Mouse (Mus musculus) midbrain, embryonic 11.5 days (tissue): ENCODE measurements at regions not wholly inside any gene's neighbourhood (a gene's known extent, or its start where the extent isn't known, plus 50 kb on each side); places are given as distances from the start of the nearest gene placed in this dataset.
A peak's percentile ranks its signal among the peaks of the same experiment; 100 is the strongest.

Experiments
- ATAC-seq: fragments of 200-750 bp; cut with Nextera tagmentation; 2 replicates; pipeline ENCODE4 v1.8.0; 2017; ENCODE audit warnings: moderate TSS enrichment, moderate library complexity; ENCODE audit not compliant: low FRiP score
- DNase-seq: peaks from one replicate; pipeline ENCODE4 v3.0.0; 2015; ENCODE audit warnings: low spot score; ENCODE audit errors: missing footprints
- H3K27ac ChIP-seq: fragments of 300-500 bp; sonication (generic); 2 replicates; pipeline ENCODE4 v1.5.1; 2014; ENCODE audit warnings: low read depth, low read length
- H3K27me3 ChIP-seq: fragments of 300-500 bp; sonication (generic); 2 replicates; pipeline ENCODE4 v1.6.1; 2014; ENCODE audit warnings: mild to moderate bottlenecking, low read length, moderate library complexity, mixed read lengths; ENCODE audit not compliant: control insufficient read depth, insufficient read depth
- H3K36me3 ChIP-seq: fragments of 300-500 bp; sonication (generic); 2 replicates; pipeline ENCODE4 v1.6.1; 2014; ENCODE audit warnings: mild to moderate bottlenecking, low read length, moderate library complexity, mixed read lengths; ENCODE audit not compliant: control insufficient read depth, insufficient read depth
- H3K4me1 ChIP-seq: fragments of 300-500 bp; sonication (generic); 2 replicates; pipeline ENCODE4 v1.6.1; 2014; ENCODE audit warnings: low read length; ENCODE audit not compliant: control insufficient read depth, insufficient read depth
- H3K4me2 ChIP-seq: fragments of 300-500 bp; sonication (generic); 2 replicates; pipeline ENCODE4 v1.6.1; 2014; ENCODE audit warnings: mild to moderate bottlenecking, moderate library complexity
- H3K4me3 ChIP-seq: fragments of 300-500 bp; sonication (generic); 2 replicates; pipeline ENCODE4 v1.5.1; 2014; ENCODE audit warnings: low read depth, low read length
- H3K9ac ChIP-seq: fragments of 300-500 bp; sonication (generic); 2 replicates; pipeline ENCODE4 v1.6.1; 2014; ENCODE audit warnings: low read length
- H3K9me3 ChIP-seq: fragments of 300-500 bp; sonication (generic); 2 replicates; pipeline ENCODE4 v1.6.1; 2016; ENCODE audit warnings: low read length; ENCODE audit not compliant: control insufficient read depth
- WGBS: fragments of 180-500 bp; shearing (Covaris S2); extraction: QIAGEN DNeasy Blood & Tissue Kit; methylation state at CpG from one replicate; pipeline ENCODE4 v1.1.7; 2014; 5-methylcytosine and 5-hydroxymethylcytosine counted together

- H3K9me3 ChIP-seq: no peaks in the 10 kb centered on the region
- H3K4me3 ChIP-seq: no peak overlapping the region
- DNase-seq (no peak), ATAC-seq (no peak)
- 73% methylated on average over 2 of the region's 2 CpGs for WGBS
- H3K9ac ChIP-seq: no peak overlapping the region
- H3K4me2 ChIP-seq: no peak overlapping the region
- no peaks in the 10 kb centered on the region for H3K36me3 ChIP-seq
- H3K4me1 ChIP-seq: peaks cover 3% of the 10 kb centered on the region; the same call in 1 of the 2 replicates
- no peak overlapping the region for H3K27ac ChIP-seq
- 0 out of 2 replicates have a peak, but pooled peaks cover 2% of the 10 kb centered on the region for H3K27me3 ChIP-seq
Observed at GRCm38 (mm10) chr1:77947894-77948293, 249.0 kb downstream of the Pax3 start.

- Histone ChIP-seq H3K4me1 (peaks cover 3% of the 10 kb centered on the region; the same call in 1 of the 2 replicates), H3K27ac (no peak overlapping the region), H3K9me3 (no peaks in the 10 kb centered on the region), H3K4me2 (no peak overlapping the region), H3K9ac (no peak overlapping the region), H3K4me3 (no peak overlapping the region), H3K27me3 (0 out of 2 replicates have a peak, but pooled peaks cover 2% of the 10 kb centered on the region), H3K36me3 (no peaks in the 10 kb centered on the region)
- DNase-seq (no peak), ATAC-seq (no peak)
- 68% methylated on average over 2 of the region's 2 CpGs for WGBS
Observed at GRCm38 (mm10) chr1:77944327-77944645, 252.6 kb downstream of the Pax3 start.

GRCm38 (mm10) chr1:77943633-77944326 lies 253.2 kb downstream of the Pax3 start:
- Histone ChIP-seq H3K9ac (no peak overlapping the region), H3K4me1 (peaks cover 3% of the 10 kb centered on the region; the same call in 1 of the 2 replicates), H3K27me3 (no peaks in the 10 kb centered on the region), H3K9me3 (no peaks in the 10 kb centered on the region), H3K27ac (no peak overlapping the region), H3K36me3 (no peaks in the 10 kb centered on the region), H3K4me3 (no peak overlapping the region), H3K4me2 (no peak overlapping the region)
- DNase-seq (no peak), ATAC-seq (no peak)
- 59% methylated on average over 14 of the region's 14 CpGs for WGBS

- DNase-seq: peak; percentile 93
Observed at GRCm38 (mm10) chr1:77943101-77943500, 253.8 kb downstream of the Pax3 start.

GRCm38 (mm10) chr1:77933095-77933766 lies 263.7 kb downstream of the Pax3 start:
- H3K27ac ChIP-seq: no peak overlapping the region
- no peak overlapping the region for H3K4me2 ChIP-seq
- DNase-seq: no peak
- H3K4me3 ChIP-seq: no peak overlapping the region
- H3K27me3 ChIP-seq: no peaks in the 10 kb centered on the region
- ATAC-seq: no peak
- H3K9ac ChIP-seq: no peak overlapping the region
- no peaks in the 10 kb centered on the region for H3K9me3 ChIP-seq
- no peaks in the 10 kb centered on the region for H3K36me3 ChIP-seq
- no peaks in the 10 kb centered on the region for H3K4me1 ChIP-seq
- 87% methylated on average over 6 of the region's 6 CpGs for WGBS

More at GRCm38 (mm10) chr1:77943101-77943500, 253.8 kb downstream of the Pax3 start:
- no peak overlapping the region for H3K4me2 ChIP-seq
- no peak overlapping the region for H3K27ac ChIP-seq
- no peak overlapping the region for H3K4me3 ChIP-seq
- H3K36me3 ChIP-seq: no peaks in the 10 kb centered on the region
- WGBS: 4% methylated on average over 5 of the region's 5 CpGs
- no peaks in the 10 kb centered on the region for H3K9me3 ChIP-seq
- H3K4me1 ChIP-seq: peaks cover 3% of the 10 kb centered on the region; the same call in 1 of the 2 replicates
- no peaks in the 10 kb centered on the region for H3K27me3 ChIP-seq
- no peak for ATAC-seq
- no peak overlapping the region for H3K9ac ChIP-seq

- Histone ChIP-seq H3K27me3 (no peaks in the 10 kb centered on the region), H3K4me3 (no peak overlapping the region), H3K36me3 (no peaks in the 10 kb centered on the region), H3K27ac (no peak overlapping the region), H3K4me1 (no peaks in the 10 kb centered on the region), H3K9ac (no peak overlapping the region), H3K9me3 (no peaks in the 10 kb centered on the region), H3K4me2 (no peak overlapping the region)
- ATAC-seq (no peak), DNase-seq (no peak)
- 85% methylated on average over 5 of the region's 5 CpGs for WGBS
Observed at GRCm38 (mm10) chr1:77932226-77932625, 264.7 kb downstream of the Pax3 start.

GRCm38 (mm10) chr1:77930661-77931060 lies 266.3 kb downstream of the Pax3 start:
- Histone ChIP-seq H3K4me2 (no peak overlapping the region), H3K9ac (no peak overlapping the region), H3K36me3 (no peaks in the 10 kb centered on the region), H3K9me3 (no peaks in the 10 kb centered on the region), H3K4me1 (no peaks in the 10 kb centered on the region), H3K27me3 (no peaks in the 10 kb centered on the region), H3K27ac (no peak overlapping the region), H3K4me3 (no peak overlapping the region)
- WGBS: 88% methylated on average over 6 of the region's 6 CpGs
- DNase-seq (no peak), ATAC-seq (no peak)

GRCm38 (mm10) chr1:77929552-77929951 lies 267.4 kb downstream of the Pax3 start:
- no peaks in the 10 kb centered on the region for H3K4me1 ChIP-seq
- no peak overlapping the region for H3K4me2 ChIP-seq
- H3K36me3 ChIP-seq: no peaks in the 10 kb centered on the region
- H3K9ac ChIP-seq: no peak overlapping the region
- WGBS: 68% methylated on average over 8 of the region's 8 CpGs
- DNase-seq: no peak
- ATAC-seq: no peak
- no peak overlapping the region for H3K27ac ChIP-seq
- H3K27me3 ChIP-seq: no peaks in the 10 kb centered on the region
- H3K4me3 ChIP-seq: no peak overlapping the region
- no peaks in the 10 kb centered on the region; the same call in 1 of the 2 replicates for H3K9me3 ChIP-seq

GRCm38 (mm10) chr1:77926146-77926545 lies 270.8 kb downstream of the Pax3 start:
- no peak for ATAC-seq

More at GRCm38 (mm10) chr1:77926146-77926545, 270.8 kb downstream of the Pax3 start:
- Histone ChIP-seq H3K9me3 (no peaks in the 10 kb centered on the region; the same call in 1 of the 2 replicates), H3K9ac (no peak overlapping the region), H3K27ac (no peak overlapping the region), H3K4me1 (no peaks in the 10 kb centered on the region), H3K4me2 (no peak overlapping the region), H3K4me3 (no peak overlapping the region), H3K27me3 (no peaks in the 10 kb centered on the region), H3K36me3 (no peaks in the 10 kb centered on the region)
- 94% methylated on average over 3 of the region's 3 CpGs for WGBS
- no peak for DNase-seq
